Mouse (Mus musculus) gastrocnemius, postnatal 10 days (tissue): Measurements from ENCODE around the gene Bsnd. TPM values are rescaled to one million over a fixed set of nuclear protein-coding genes. Genes with fewer than 3 reads are reported as not detected.

Experiments
- total RNA-seq, 2 experiments: library from RNA; stranded (reverse); gene quantifications; 2 replicates each; pipeline ENCODE4 v1.2.3; 2021

Bsnd gene
- total RNA-seq, 2 experiments from 2014 or later, result 0.12 to 0.36 TPM

Other genes starting within 250 kb of the Bsnd start
- gene Usp24, start 176.1 kb downstream of the Bsnd start, total RNA-seq, result 10 to 100 TPM; 39.2 to 41.6 TPM
- gene Pcsk9, start 28.0 kb downstream of the Bsnd start, total RNA-seq, result under 1 TPM in 1 of 2 experiments, not detected in 1; 0.12 TPM
- gene Dhcr24, start 68.8 kb upstream of the Bsnd start, total RNA-seq, result 10 to 100 TPM; 15.1 to 16.9 TPM
- gene Lexm, start 125.0 kb upstream of the Bsnd start, total RNA-seq, result not detected
- gene Ttc22, start 130.1 kb upstream of the Bsnd start, total RNA-seq, result under 1 TPM; 0.16 to 0.26 TPM
- 1 to 10 TPM; 3.9 to 4.5 TPM for gene Pars2, start 158.8 kb upstream of the Bsnd start, total RNA-seq
- gene Ttc4, start 186.7 kb upstream of the Bsnd start, total RNA-seq, result 10 to 100 TPM; 22.1 to 26.7 TPM
- under 1 TPM; 0.16 to 0.47 TPM for gene Mroh7, start 238.6 kb upstream of the Bsnd start, total RNA-seq
- not detected for gene Fam151a, start 241.6 kb upstream of the Bsnd start, total RNA-seq